Mouse (Mus musculus) gastrocnemius, postnatal 25 days (tissue): ENCODE measurements around the gene Blm. TPM values are rescaled to one million over a fixed set of nuclear protein-coding genes. Genes with fewer than 3 reads are reported as not detected.
"Not testable (repeated sequence)": the region's sequence is repeated elsewhere in the genome, so short reads cannot be mapped to it uniquely, and the experiment has no call there.

Experiments used
- DNase-seq: peaks from one replicate; pipeline ENCODE4 v3.0.0; 2022
- total RNA-seq, 2 experiments: library from RNA; stranded (reverse); gene quantifications; 1 replicate in 1 of 2; 2 replicates in 1 of 2; pipeline ENCODE4 v1.2.3; 2021

Gene Blm
- total RNA-seq, 2 experiments from 2014 or later: 0.94 to 1.3 TPM

DNA sequence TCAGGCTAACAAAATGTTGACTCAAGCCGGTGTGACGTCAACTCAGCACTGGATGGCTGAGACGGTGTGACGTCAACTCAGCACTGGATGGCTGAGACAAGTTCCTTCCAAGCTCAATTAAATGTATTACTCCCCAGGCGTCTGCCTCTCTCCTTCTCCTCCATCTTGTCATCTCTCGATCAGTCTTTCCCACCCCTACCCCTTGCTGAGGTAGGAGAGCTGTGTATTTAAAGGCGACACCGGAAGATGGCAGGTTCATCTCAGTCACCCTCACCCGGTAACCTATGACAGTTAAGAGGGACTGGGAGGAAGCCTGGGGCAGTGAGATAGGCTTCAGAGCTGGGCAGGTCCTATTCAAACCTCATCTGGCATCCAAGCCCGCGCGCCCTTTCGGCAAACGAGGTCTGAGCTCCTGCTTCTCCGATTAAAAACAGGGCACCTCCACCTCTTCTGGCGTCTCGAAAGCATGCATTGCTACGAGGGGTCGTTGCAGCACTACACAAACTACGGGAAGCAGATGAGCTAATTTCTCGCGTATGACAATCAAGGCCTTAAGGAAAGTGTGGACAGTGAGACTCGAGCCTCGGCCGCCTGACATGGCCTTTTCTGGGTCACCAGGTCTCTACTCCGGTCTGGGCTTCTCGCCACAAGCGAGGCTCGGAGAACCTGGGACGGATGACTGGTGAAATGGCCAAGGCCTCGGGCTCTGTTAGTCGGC, 469 bp downstream of the Blm start:
- no peak for DNase-seq

DNA sequence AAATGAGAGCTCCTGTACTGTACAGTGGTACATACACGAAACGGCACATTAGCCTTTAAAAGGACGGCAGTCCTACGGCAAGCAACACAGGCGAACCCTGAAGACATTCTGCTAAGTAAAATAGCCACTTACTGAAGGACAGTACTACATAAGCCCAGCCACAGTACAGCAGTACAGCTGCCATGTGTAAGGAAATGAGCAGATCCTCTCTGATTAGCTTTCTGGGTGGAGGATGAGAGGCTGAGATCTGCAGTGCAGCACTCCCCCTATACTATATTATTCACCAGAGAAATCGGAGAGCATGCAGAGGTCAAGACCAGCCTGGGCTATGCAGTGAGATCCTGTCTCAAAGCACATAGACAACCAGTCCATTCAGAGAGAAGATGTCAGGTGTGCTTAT, 3.8 kb downstream of the Blm start:
- DNase-seq: no peak

DNA sequence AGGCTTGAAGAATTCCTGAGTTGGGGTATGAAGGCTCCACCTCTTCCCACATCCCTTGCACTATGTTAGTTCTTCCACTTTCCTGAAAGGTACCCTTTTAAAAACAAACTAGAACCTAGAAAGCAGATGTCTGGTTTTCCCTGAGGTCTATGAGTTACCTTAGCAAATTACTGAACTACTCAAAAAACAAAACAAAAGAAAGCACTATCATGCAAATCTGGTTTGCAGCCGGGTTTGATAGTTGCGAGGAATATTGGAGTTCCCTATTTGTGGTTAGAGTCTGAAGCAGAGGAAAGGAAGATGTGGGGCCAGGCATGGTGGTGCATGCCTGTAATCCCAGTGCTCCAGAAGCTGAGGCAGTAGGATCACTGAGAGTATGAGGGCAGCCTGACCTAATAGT, 4.3 kb downstream of the Blm start:
- no peak for DNase-seq

DNA sequence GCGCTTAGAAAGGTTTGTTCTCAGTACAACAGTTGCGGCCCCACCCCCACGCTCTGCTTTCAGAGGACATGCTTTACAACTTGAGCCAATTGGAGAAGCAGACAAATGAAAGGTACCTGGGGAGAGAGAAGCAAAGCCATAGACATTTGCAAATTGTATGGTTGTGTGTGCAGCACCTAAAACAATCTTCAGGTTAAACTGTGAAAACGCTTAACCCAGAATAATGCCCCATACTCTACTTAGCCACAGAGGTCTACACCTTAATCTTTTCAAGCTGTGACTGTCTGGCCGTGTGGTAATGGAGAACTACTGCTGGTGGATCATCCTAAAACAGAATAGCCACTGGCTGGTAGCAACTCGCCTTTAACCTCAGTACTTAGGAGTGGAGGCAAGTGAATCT, 8.2 kb downstream of the Blm start:
- no peak for DNase-seq

DNA sequence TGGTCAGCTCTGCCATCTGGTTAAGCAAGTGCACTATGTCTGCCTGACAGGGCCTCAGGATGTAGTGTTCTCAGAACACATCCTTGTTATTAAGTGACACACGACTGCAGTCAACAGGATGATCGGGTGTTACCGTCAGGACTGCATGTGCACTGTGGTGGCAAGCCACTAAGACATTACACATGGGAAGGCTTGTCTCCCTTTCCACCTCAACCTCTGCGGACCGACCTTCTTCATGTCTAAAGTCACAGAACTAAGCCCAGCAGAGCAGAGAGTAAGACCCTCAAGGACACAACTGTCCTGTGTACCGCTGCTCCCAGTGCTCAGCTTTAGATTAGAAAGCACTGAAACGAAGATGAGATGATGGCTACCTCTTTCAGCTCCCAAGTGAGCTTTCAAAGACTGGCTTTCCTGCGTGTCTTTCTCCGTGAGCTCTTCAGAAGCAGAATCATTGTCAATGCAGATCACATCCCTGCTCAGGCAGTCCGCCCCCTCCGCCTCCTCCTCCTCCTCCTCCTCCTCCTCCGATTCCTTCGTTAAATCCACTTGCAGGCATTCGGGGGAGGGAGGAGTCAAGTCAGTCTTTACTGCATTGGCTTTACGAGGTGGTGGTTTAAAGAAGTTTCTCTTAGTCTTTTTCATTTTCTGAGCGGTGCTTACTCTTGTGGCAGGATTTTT, 22.4 kb downstream of the Blm start:
- DNase-seq: no peak

DNA sequence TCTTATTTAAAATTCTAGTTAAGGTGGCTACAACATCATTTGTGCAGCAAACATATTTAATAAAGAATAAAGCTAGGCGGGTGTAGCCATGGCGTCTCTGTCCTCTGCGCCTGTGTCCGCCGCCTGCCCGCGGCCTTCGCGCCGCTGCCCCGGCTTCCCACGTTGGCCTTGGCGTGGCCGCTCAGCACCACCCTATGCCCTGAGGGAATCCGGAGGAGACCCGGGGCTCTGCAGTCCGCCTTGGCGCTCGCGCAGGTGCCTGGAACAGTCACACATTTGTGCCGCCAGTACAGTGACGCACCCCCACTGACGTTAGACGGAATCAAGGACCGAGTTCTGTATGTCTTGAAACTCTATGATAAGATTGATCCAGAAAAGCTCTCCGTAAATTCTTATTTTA, 27.2 kb downstream of the Blm start:
- DNase-seq: not testable (repeated sequence)

DNA sequence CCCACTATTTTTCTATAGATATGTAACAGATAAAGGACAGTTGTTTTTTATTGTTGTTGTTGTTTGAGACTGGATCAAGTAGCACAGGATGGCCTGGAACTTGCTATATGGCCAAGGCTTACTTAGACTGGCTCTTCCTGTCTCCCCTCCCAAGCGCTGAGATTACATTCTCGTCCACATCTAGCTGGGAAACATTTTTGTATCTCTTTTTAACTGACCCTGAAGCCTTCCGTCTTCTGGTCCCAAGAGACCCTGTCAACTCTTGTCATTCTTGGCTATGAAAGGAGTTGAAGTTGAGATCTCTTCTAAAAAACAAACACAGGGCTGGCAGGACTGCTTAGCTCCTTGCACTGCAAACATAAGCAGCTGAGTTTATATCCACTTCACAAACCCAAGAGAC, 28.9 kb downstream of the Blm start:
- DNase-seq: no peak

DNA sequence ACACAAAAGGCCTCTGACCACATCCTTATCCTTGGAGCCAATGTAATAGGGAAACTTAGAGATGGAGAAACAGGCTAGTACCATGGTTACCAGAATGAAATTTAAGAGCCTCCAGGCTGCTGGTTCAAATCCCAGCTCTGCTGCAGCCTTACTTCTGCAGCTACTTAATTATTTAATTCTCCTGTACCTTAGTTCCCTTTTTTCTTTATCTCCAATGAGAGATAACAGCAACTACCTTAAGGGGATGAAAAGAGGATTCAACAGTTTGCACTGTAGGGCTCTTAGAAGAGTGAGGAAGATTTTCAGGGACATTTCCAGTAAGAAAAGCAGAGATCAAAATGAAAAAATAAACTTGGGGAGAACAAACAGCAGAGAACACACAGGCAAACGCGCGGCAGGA, 30.0 kb downstream of the Blm start:
- no peak for DNase-seq

DNA sequence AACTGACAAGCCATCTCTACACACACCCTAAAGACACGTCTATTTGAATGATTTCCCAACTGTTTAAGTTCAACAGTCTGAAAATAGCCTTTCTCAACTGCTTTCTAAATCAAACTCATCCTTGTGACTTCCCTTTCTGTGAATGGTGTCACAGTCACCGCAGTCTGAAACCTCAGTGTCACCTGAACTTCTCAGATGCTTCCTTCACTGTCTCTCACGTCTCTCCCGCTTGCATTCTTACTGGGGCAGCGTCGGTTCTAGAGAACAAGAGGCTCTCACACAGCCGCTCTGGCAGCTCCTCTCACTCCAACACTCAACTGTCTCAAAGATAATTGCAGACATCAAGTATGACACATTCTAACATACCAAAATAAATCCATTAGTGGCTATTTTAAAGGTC, 33.9 kb downstream of the Blm start:
- DNase-seq: no peak

DNA sequence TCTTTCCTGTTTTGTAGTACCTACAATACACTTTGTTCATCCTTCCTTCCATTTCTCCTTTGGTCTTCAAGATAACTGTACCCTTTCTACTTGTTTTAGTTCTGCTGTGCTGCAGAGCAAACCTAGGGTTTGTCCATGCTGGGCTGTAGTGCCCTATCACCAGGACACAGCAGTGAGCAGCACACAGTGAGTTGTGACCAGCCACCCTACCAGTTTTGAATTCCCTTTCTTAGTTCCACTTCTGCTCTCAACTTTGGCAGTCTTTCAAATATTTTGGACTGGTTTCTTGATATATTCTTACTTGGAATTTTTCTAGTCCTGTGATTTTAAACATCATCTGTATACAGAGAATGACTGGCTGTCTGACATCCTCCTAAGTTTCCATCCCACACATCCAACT, 34.8 kb downstream of the Blm start:
- no peak for DNase-seq

DNA sequence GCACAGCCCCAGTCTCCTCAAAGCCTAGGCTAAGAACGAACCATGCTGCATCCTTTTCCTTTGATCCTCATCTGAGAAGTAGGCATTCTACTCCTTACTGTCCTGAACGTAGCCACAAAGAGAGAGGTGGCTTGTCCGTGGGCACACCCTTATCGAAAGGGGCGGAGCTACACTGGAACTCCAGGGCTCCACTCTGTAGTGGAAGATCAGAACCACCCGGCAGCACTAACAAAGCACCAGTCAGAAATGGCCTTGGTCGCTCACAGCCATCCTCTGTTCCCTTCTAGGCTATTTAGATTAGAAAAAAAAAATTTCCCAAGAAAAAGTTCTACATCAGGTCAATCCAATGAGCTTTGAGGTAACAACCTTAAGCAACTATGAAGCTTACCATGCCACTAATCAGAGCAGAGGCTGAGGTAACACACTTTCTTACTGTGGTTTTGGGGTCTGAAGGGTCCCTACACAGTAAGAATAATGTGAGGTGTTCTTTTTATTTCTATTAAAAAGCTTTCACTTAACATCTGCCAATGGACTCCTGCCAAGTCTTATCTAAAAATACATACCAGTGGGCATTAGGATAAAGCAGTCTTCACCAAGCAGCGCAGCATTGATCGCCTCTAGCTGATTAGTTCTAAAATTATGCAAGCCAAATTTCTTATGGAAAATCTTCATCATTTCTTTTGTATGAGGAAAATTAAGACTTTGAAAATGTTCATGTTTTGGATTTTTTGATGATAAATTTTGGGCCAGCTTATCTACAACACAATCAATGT, 35.5 kb downstream of the Blm start:
- DNase-seq: no peak

DNA sequence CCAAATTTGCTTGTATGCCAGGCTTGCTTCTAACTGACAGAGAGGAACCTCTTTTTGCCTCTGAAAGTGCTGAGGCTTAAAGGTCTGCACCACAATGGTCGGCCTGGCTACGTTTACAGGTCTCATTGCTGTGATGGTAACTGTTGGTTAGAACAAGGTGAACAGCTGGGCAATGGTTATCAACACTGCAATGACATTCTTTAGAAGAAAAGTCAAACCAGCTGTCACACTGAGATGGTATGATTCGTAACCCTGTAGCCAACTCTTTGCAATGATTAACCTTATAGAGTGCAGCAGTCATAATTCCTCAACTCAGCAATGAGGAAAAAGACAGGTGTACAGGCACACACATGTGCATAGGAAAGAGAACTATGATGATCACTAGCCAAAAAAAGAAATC, 38.3 kb downstream of the Blm start:
- no peak for DNase-seq

DNA sequence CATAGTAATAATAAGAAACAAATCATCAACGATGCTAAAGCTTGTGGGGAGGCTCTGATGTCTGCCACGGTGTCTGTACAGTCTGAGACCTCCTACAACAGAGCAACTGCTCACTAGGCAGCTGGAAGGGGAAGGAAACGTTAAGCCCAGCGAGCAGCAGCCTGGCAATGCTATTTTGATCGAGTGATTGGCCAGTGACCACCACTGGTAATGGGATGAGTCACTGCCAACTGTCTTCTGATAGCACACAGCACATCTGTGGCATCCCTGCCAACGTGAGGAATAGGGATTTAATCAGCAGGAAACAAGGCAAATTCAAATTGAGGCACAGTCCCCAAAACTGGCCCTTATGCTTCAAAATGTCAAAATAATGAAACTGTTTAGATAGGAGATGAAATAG, 39.7 kb downstream of the Blm start:
- DNase-seq: no peak

DNA sequence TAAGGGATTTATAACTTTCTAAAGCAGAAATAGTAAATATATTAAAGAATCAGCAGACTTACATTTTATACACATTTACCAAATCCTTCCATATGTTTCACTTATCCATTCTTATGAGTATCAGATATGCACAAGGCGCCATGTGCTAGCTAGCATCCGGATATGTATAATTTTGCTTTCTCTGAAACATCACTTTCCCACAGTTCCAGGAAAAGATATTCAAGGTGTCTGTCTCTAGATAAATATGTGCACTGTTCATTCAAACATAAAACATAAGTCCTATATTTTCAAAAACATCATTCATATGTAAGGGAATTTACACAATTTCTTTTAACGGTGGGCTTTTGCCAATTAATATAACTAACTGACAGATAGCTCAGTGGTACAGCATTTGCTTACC, 42.9 kb downstream of the Blm start:
- no peak for DNase-seq

DNA sequence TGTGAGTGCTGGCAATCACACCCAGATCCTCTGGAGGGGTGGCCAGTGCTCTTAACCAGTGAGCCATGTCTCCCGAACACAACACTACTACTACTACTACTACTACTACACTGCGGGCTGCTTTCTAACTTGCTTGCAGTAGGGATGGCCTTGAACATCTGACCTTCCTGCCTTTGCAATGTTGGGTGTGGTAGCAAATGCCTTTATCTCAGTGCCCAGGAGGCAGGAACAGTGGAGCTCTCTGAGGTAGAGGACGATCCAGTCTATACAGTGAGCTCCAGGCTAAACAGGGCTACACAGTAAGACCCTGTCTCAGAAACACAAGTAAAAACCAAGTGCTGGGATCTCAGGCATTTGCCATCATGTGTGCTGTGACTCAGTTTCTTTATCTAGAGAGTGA, 43.8 kb downstream of the Blm start:
- no peak for DNase-seq

DNA sequence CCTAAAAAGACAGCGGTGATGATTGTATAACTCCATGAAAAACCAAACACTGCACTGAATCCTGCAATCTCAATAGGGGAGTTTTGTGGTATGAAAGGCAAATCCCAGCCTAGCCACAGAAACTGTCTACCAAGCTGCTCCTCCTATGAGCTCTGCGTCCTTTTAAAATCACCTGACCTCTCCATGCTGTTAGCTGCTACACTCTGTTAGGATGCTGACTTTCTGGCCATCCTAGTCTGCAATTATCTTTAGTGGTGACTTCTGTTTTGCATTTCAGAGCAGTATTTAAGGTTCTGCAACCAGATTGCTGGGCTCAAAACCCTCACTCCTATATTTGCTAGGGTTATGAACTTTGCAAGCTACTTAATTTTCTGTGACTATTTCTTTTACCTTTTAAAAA, 44.6 kb downstream of the Blm start:
- no peak for DNase-seq

DNA sequence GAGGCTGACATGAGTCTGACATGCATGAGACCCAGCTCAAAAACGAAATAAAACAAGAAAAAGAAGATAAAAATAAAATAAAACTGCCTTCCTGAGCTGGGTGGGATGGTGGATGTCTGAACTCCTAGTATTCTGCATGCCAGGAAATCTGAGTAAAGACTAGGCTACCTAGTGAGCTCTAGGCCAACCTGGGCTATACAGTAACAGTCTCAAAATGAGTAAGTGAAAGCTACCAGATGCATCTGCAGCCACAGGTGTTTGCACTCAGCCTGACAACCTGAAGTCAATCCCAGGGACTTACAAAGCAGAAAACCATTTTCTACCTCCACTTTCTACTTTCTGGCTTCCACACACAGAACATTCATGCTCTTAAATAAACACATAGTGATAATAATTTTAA, 45.5 kb downstream of the Blm start:
- DNase-seq: no peak

DNA sequence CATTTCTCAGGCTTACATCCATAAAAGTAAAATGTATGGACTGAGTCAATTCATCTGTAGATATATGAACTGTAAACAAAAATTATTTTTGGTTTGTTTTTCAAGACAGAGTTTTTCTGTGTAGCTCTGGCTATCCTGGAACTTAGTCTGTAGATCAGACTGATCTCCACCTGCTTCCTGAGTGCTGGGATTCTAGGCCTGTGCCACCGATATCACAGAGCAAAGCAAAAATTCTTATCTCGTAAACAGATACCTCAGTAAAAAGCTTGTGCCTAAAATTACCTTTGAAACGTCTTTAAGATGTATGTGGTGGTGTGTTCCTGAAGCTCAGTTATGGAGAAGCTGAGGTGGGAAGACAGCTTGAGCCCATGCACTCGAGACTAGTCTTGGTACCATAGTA, 47.7 kb downstream of the Blm start:
- no peak for DNase-seq

DNA sequence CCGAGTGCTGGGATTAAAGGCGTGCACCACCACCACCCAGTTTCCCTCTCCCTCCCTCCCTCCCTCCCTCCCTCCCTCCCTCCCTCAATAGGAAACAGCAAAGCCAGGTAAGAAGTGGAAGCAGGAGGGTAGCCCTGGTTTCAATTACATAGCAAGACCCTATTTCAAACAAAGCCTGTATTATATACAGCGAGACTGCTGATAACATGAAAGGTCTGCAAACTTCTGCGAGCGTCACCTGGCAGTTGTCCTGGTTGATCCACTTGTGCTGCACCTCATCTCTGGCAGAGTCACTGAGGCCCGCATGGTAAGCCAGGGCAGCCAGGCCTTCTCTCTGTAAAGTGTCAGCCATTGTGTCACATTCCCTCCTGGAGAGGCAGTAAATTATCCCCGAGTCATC, 54.8 kb downstream of the Blm start:
- no peak for DNase-seq

DNA sequence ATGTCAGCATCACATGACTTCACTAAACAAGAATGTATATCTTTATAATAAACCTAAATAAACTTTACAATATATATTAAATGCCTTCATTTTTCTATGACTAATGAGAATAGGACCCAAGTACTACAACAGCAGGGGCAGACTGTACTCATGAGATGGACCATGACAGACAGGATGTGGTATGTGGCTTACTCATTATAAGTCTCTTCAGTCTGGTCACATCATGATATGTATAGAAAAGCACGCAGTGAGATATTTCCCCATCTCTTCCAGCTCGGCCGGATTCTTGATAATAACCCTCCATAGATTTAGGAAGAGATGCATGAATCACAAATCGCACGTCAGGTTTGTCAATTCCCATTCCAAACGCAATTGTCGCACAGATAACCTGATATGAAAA, 61.1 kb downstream of the Blm start:
- no peak for DNase-seq

DNA sequence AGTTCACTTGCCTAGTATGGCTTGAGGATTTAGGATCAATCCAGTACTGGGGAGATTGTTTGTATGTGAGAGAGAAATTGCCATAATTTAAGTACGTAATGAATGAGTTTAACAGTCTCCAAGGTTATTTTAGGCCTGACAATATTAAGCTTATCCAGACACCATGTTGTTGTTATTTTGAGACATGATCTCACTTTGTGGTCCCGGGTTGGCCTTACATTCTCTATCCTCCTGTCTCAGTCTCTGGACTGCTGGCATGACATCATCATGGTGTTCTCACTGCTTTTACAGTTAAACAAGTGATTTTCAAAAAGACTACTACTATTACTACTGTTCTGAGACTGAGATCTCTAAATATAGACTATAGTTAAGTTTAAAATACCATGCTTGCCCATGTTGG, 66.1 kb downstream of the Blm start:
- DNase-seq: no peak

DNA sequence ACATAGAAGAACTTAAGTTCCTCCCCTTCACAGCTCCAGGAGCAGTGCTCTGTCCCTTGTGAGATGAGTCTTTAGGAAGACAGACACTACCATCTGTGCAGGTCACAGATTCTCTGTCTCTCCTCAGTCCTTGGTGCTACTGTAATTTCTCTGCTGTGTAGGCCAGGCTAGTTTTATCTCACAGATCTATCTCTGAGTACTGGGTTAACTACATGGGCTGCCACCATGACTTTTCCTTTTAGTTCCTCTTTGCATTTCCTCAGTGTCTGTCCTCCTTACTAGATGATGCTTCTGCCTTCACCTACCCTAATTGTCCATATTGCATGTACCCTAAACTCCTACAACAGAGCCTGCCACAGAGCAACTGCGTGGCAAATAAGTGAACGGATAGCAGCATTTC, 67.6 kb downstream of the Blm start:
- no peak for DNase-seq

DNA sequence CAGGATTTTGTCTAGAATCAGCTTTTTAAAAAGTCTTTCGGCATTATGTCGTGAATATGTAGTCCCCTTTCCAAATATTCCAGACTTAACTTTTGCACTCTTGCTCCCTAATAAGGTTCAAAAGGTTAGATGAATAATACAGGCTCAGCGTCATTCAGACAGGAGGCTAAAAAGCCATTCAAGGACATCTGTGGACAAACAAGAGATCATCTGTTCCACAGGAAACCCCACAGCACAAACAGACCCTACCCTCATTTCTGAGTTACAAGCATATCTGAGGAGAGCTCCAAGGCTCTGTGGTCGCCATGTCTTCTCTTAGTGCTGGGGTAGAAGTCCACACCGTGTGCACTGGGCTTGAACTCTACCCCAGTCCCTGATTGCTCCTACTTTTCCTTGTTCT, 70.1 kb downstream of the Blm start:
- no peak for DNase-seq

DNA sequence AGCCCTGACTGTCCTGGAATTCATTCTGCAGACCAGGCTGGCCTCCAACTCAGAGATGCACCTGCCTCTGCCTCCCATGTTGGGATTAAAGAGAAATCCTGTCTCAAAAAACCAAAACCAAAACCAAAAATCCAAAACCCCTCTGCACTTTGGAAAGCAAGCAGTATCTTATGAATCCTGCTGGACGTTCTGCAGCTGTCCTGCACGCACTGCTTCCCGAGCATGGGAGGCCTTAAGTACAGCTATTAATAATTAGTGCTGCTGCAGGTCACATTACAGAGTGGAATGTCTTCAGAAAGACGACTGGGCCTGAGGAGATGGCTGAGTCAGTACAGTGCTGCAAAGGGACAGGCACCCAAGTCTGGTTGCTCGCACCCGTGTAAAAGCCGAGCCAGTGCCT, 73.0 kb downstream of the Blm start:
- no peak for DNase-seq
